Mouse (Mus musculus): ENCODE data around the gene Il1rl1. TPM values are rescaled to one million over a fixed set of nuclear protein-coding genes. Genes with fewer than 3 reads are reported as not detected.

The Il1rl1 gene
- polyA plus RNA-seq, 1 experiment from 2014 or later = 1.4 TPM

- H3K9ac ChIP-seq (replicated peaks) = no peak within 1 kb of the TSS
Observed at GRCm38 (mm10) chr1:40465477-40466430, 36.4 kb downstream of the Il1rl1 start, which contains the start of gene Il18r1. TSS of gene Il18r1 (plus strand) at chr1:40465552.

GRCm38 (mm10) chr1:40467306-40467705, 37.9 kb downstream of the Il1rl1 start:
- DNase-seq (no peak), ATAC-seq (no peak)
- TF ChIP-seq CTCF (IDR thresholded peaks at IDR 0.05; ENCODE audit: low read depth) (no peak), EP300 (IDR thresholded peaks at IDR 0.05; ENCODE audit: low read depth) (no peak)
- WGBS (ENCODE audit: insufficient replicate concordance) = 88% methylated on average over 4 of the region's 4 CpGs
- H3K36me3 ChIP-seq (replicated peaks; ENCODE audit: insufficient read depth, low read length) = no peaks in the 10 kb centered on the region
- no peak overlapping the region for H3K27ac ChIP-seq (ENCODE audit: low read depth)
- H3K9me3 ChIP-seq (ENCODE audit: low read length) = no peaks in the 10 kb centered on the region
- no peak overlapping the region for H3K4me3 ChIP-seq (ENCODE audit: low read depth, low read length)
- peaks cover 3% of the 10 kb centered on the region; the same call in 1 of the 2 replicates for H3K4me1 ChIP-seq (ENCODE audit: insufficient read depth)
- no peak overlapping the region for H3K9ac ChIP-seq (replicated peaks)
- H3K27me3 ChIP-seq (ENCODE audit: insufficient read depth, low read length) = no peaks in the 10 kb centered on the region
- H3K4me2 ChIP-seq (ENCODE audit: low read depth, low read length) = no peak overlapping the region

More at GRCm38 (mm10) chr1:40465477-40466430, 36.4 kb downstream of the Il1rl1 start, which contains the start of gene Il18r1:
- H3K27me3 ChIP-seq (ENCODE audit: insufficient read depth, low read length) = no peaks in the 10 kb centered on the region
- H3K4me3 ChIP-seq (ENCODE audit: low read depth, low read length) = no peak within 1 kb of the TSS
- ATAC-seq (no peak), DNase-seq (peak; percentile 29)
- no peaks in the 10 kb centered on the region for H3K9me3 ChIP-seq (ENCODE audit: low read length)
- H3K36me3 ChIP-seq (replicated peaks; ENCODE audit: insufficient read depth, low read length) = no peaks in the 10 kb centered on the region
- H3K27ac ChIP-seq (ENCODE audit: low read depth) = no peak within 1 kb of the TSS
- H3K4me2 ChIP-seq (ENCODE audit: low read depth, low read length) = peak within 1 kb of the TSS; percentile 22; the same call in 1 of the 2 replicates
- peaks cover 3% of the 10 kb centered on the region; the same call in 1 of the 2 replicates for H3K4me1 ChIP-seq (ENCODE audit: insufficient read depth)
- 25% methylated on average over 20 of the region's 20 CpGs for WGBS (ENCODE audit: insufficient replicate concordance)
- TF ChIP-seq CTCF (IDR thresholded peaks at IDR 0.05; ENCODE audit: low read depth) = peak; percentile 60
- TF ChIP-seq EP300 (IDR thresholded peaks at IDR 0.05; ENCODE audit: low read depth) = no peak

- no peak overlapping the region for H3K4me3 ChIP-seq (ENCODE audit: low read depth, low read length)
- TF ChIP-seq CTCF (IDR thresholded peaks at IDR 0.05; ENCODE audit: low read depth) = no peak
- no peak for TF ChIP-seq EP300 (IDR thresholded peaks at IDR 0.05; ENCODE audit: low read depth)
Observed at GRCm38 (mm10) chr1:40468805-40469204, 39.4 kb downstream of the Il1rl1 start.

GRCm38 (mm10) chr1:40469900-40470299, 40.5 kb downstream of the Il1rl1 start:
- H3K27ac ChIP-seq (ENCODE audit: low read depth) = no peak overlapping the region
- WGBS (ENCODE audit: insufficient replicate concordance) = 44% methylated on average over 12 of the region's 12 CpGs
- H3K9me3 ChIP-seq (ENCODE audit: low read length) = no peaks in the 10 kb centered on the region
- H3K27me3 ChIP-seq (ENCODE audit: insufficient read depth, low read length) = no peaks in the 10 kb centered on the region
- TF ChIP-seq EP300 (IDR thresholded peaks at IDR 0.05; ENCODE audit: low read depth) (peak; percentile 61), CTCF (IDR thresholded peaks at IDR 0.05; ENCODE audit: low read depth) (no peak)
- no peaks in the 10 kb centered on the region for H3K36me3 ChIP-seq (replicated peaks; ENCODE audit: insufficient read depth, low read length)
- DNase-seq (no peak), ATAC-seq (no peak)
- H3K4me3 ChIP-seq (ENCODE audit: low read depth, low read length) = no peak overlapping the region
- H3K4me1 ChIP-seq (ENCODE audit: insufficient read depth) = peaks cover 3% of the 10 kb centered on the region; the same call in 1 of the 2 replicates
- H3K9ac ChIP-seq (replicated peaks) = no peak overlapping the region
- H3K4me2 ChIP-seq (ENCODE audit: low read depth, low read length) = no peak overlapping the region

More at GRCm38 (mm10) chr1:40468805-40469204, 39.4 kb downstream of the Il1rl1 start:
- Histone ChIP-seq H3K4me1 (ENCODE audit: insufficient read depth) (peaks cover 3% of the 10 kb centered on the region; the same call in 1 of the 2 replicates), H3K9ac (replicated peaks) (no peak overlapping the region), H3K27ac (ENCODE audit: low read depth) (no peak overlapping the region), H3K4me2 (ENCODE audit: low read depth, low read length) (no peak overlapping the region), H3K27me3 (ENCODE audit: insufficient read depth, low read length) (no peaks in the 10 kb centered on the region), H3K36me3 (replicated peaks; ENCODE audit: insufficient read depth, low read length) (no peaks in the 10 kb centered on the region), H3K9me3 (ENCODE audit: low read length) (no peaks in the 10 kb centered on the region)
- DNase-seq (no peak), ATAC-seq (no peak)
- 51% methylated on average over 2 of the region's 2 CpGs for WGBS (ENCODE audit: insufficient replicate concordance)

- no peak for DNase-seq
- Histone ChIP-seq H3K9ac (replicated peaks) (no peak overlapping the region), H3K9me3 (ENCODE audit: low read length) (no peaks in the 10 kb centered on the region), H3K27me3 (ENCODE audit: insufficient read depth, low read length) (no peaks in the 10 kb centered on the region), H3K4me3 (ENCODE audit: low read depth, low read length) (no peak overlapping the region), H3K4me1 (ENCODE audit: insufficient read depth) (no peaks in the 10 kb centered on the region), H3K27ac (ENCODE audit: low read depth) (no peak overlapping the region), H3K4me2 (ENCODE audit: low read depth, low read length) (no peak overlapping the region), H3K36me3 (replicated peaks; ENCODE audit: insufficient read depth, low read length) (no peaks in the 10 kb centered on the region)
- 73% methylated on average over 1 of the region's 1 CpGs for WGBS (ENCODE audit: insufficient replicate concordance)
- no peak for TF ChIP-seq CTCF (IDR thresholded peaks at IDR 0.05; ENCODE audit: low read depth)
- no peak for TF ChIP-seq EP300 (IDR thresholded peaks at IDR 0.05; ENCODE audit: low read depth)
- ATAC-seq = no peak
Observed at GRCm38 (mm10) chr1:40472401-40472800, 43.0 kb downstream of the Il1rl1 start.

GRCm38 (mm10) chr1:40473640-40474039, 44.3 kb downstream of the Il1rl1 start:
- Histone ChIP-seq H3K4me3 (ENCODE audit: low read depth, low read length) (no peak overlapping the region), H3K9me3 (ENCODE audit: low read length) (no peaks in the 10 kb centered on the region), H3K27me3 (ENCODE audit: insufficient read depth, low read length) (no peaks in the 10 kb centered on the region), H3K27ac (ENCODE audit: low read depth) (no peak overlapping the region), H3K4me1 (ENCODE audit: insufficient read depth) (no peaks in the 10 kb centered on the region), H3K36me3 (replicated peaks; ENCODE audit: insufficient read depth, low read length) (no peaks in the 10 kb centered on the region), H3K9ac (replicated peaks) (no peak overlapping the region), H3K4me2 (ENCODE audit: low read depth, low read length) (no peak overlapping the region)
- DNase-seq (no peak), ATAC-seq (no peak)
- no peak for TF ChIP-seq EP300 (IDR thresholded peaks at IDR 0.05; ENCODE audit: low read depth)
- TF ChIP-seq CTCF (IDR thresholded peaks at IDR 0.05; ENCODE audit: low read depth) = no peak
- 30% methylated on average over 4 of the region's 4 CpGs for WGBS (ENCODE audit: insufficient replicate concordance)
